Mouse (Mus musculus): ENCODE results near the gene Ing1. TPM values are rescaled to one million over a fixed set of nuclear protein-coding genes. Genes with fewer than 3 reads are reported as not detected.
"Not testable (repeated sequence)": the region's sequence is repeated elsewhere in the genome, so short reads cannot be mapped to it uniquely, and the experiment has no call there.

Ing1 gene
- polyA plus RNA-seq, 2 experiments from 2014 or later, result 59.6 to 65.6 TPM

DNA sequence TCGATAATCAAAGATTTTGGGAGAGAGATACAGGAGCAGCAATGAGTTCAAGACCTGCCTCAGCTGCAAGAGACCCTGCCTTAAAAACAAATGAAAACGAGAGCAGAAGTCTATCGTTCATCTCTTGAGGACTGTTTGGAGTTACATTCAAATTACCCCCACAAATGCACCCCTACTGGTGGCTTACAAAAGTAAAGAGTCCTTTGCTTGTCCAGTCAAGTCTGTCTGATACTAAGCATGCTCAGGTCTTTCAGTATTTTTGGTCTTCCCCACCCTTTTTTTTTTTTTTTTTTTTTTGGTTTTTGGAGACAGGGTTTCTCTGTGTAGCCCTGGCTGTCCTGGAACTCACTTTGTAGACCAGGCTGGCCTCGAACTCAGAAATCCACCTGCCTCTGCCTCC is 3.9 kb upstream of the Ing1 start:
- ATAC-seq, result not testable (repeated sequence)

DNA sequence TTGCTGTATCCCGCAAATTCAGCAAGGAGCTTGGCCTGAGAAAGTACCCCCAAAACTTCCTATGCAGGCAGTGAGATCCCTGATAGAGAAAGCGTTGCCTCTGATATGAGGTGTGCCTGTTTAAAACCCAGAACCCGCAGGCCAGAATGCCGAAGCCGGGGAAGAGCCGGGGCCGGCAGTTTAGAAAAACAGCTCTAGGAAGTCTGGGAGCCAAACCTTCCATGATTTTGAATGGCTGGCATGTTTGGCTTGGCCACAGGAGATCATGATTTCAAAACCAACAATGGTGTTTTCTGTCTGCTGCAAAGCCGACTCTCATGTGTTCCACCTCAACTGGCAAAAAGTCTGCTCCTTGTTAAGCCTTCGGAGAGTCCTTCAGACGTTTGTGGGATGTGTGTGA is 3.0 kb upstream of the Ing1 start:
- ATAC-seq, result no peak

DNA sequence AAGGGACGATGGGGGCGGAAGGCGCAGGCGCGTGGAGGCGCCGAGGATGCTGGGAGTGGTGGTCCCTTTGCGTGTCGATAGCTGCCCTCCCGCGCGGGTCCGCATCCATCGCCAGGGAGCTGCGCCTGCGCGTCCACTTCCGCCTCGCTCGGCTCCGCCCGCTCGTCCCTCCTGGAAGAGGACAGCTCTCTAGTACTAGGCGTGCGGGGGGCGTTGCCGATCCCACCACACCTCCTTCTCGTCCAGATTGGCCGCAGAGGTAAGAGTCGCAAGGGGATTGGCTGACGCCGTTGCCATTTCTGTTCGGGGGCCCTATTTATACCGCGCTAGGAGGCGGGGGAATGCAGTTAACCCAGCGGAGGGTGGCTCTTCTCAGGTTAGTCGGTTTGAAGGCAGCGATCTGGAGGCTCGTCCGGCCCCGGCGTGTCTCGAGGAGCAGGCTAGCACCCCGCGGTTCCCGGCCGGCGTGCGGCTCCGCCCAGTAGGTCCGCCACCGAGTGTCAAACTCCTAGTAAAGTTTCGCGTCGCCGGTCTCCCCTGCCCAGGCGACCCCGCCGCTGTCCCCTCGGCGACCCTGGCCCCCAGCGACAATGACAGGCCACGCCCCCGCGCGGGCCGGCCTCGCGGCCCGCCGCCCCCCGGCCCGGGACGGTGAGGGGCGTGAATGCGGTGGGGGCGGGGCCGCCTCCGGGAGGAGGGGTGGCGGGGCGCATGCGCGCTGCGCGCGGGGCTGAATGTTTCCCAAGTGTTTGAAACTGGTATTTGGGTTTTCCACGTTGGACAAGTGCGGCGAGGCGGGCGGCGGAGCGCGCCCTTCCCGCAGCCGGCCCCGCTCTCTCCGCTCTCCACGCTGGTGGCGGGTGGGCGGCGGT is 585 bp downstream of the Ing1 start:
- ATAC-seq, result peak; percentile 64

DNA sequence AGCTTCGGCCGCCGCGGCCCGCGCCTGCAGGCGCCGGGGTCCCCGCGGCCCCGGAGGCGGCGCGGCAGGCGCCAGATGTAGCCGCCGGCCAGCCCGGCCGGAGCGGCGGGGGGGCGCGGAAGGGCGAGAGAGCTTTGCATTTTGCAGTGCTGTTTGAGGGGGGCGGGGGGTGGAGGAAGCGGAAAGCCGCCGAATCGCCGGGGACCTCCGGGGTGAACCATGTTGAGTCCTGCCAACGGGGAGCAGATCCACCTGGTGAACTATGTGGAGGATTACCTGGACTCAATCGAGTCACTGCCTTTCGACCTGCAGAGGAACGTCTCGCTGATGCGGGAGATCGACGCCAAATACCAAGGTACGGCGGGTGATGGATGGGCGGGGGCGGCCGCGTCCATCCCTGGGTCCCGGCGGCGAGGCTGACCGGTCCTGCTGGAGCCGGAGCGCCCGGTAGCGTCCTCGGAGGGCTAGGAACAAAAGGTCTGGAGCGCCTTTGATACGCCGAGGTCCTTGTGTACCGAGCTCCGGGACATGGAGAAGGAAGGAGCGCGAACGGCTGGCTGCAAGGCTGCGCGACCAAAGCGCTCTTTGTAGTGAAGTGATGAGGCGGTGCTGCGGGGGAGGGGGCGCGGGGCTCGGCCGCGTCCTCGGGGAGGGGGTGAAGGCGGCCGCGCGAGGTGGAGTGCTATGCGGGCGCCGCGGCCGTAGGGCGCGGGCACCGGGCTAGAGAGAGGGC is 1.5 kb downstream of the Ing1 start:
- no peak for ATAC-seq

DNA sequence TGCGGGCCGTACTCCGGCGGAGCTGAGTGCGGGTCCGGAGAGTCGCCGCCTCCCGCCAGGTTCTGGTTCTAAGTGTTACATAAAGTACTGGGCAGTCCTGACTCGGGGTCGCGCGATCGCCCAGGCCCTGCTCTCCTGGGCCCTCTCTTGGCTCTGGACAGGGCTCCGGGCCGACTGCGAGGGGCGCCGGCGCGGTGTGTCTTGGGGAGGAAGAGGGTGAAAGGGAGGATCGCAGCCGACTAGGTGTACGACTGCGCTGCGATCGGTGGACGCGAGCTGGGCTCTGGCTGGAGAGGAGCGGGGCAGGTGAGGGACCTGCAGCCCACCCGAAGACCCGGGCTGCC is 2.0 kb downstream of the Ing1 start:
- ATAC-seq, result no peak

DNA sequence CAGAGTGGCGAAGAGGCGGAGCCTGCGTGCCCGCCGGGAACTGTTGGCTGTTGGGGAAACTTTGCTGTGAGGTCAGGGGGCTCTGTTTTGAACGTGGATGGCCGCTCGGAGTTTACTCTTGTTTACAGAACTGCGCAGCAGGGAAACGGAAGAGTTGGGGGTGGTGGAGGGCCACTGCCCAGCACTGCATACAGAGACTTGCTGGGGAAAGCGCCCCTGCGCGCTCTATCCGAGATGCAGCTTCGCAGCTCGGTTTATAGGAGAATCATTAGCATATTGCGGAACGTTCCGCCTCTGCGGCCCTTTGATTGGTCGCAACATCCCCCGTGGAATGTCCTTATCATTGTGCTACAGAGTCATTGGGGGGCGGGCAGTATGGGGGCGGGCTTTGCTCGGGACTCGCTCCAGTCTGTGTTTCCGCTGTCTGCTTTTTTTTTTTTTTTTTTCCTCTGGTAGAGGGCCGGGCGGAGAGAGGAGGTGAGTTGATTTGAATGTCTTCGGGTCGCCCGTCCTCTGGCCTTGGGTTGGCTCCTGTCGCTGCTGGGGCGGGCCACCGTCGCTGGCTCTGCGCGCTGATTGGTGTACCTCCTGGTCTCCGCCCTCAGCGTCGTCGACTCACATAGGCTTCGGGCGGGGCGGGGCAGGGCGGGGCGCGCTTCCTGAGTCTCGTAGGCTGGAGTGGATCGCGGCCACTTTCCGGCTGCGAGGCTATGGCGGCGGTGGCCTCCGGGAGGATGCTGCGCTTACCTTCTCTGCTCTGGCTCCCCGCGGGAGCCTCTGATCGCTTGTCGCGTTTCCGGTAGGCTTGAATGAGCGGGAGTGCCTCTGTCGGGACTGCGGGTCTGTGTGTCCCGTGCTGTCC is 2.6 kb downstream of the Ing1 start:
- ATAC-seq, result peak; percentile 60

DNA sequence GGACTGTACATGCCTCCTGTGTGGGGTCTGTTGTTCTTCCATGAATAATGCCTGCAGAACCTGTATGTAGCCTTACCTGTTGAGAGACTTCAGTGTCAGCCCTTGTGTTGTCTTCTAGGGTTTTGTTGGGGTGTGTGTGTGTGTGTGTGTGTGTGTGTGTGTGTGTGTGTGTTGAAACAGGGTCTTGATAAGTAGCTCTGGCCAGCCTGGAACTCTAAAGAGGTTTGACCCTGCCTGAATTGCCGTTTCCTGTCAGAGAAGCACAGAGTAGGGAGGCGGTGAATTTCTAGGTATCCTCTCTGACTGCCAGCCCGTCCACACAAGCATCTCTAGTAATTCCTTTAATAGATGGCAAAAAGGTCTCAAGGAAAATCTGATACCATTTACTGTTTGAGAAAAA is 4.1 kb downstream of the Ing1 start:
- ATAC-seq, result no peak

DNA sequence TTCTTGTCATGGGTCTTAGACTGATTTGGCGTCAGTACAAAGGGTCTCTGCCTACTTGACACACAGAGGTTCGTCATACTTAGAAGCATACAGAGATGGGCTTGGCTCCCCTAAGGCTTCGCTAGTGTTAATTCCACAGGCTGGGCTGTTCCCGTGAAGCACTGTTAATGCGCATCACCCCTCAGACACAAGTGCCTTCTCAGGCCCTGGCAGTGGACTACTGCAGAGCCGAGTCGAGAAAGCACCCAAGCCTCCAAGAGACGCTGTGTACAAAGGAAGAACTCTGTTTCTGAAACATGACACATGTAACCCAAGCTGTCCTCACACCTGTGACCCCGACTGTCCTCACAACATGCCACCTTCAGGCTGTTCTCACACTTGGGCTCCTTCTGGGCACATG is 4.8 kb downstream of the Ing1 start:
- no peak for ATAC-seq

DNA sequence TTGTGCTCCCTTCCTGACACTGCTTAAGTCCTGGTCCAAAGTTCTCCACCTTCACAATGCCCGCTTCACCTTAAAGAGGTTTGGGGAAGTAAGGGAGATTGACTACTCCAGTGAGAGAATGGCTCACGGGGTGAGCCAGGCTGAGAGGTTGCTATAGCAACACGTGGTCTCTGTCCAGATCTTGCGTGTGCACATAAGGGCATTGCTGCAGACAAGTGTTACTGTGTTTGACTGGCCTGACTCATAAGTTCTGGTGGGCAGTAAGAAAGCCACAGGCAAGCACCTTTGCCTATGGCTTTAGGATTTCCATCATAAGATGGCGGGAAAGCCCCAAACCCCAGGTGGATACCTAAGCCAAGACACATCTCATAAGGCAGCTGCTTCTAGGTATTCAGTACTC is 8.9 kb downstream of the Ing1 start:
- no peak for ATAC-seq

DNA sequence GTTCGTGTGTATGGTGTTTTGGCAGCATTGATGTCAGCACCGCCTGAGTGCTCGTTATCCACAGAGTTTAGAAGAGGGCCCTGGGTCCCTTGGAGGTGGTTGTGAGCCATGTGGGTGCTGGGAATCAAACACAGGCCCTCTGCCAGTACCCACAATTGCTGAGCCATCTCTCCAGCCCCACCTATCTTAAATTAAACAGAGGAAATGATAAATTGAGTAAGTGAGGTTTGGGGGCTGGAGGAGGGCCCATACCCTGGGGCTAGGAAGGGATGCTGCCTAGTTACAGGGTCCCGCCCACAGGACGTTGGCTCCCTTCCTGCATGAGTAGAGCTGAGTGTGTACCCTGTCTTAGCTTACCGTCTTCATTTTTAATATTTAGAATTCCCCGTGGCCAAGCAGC is 9.3 kb downstream of the Ing1 start:
- no peak for ATAC-seq

DNA sequence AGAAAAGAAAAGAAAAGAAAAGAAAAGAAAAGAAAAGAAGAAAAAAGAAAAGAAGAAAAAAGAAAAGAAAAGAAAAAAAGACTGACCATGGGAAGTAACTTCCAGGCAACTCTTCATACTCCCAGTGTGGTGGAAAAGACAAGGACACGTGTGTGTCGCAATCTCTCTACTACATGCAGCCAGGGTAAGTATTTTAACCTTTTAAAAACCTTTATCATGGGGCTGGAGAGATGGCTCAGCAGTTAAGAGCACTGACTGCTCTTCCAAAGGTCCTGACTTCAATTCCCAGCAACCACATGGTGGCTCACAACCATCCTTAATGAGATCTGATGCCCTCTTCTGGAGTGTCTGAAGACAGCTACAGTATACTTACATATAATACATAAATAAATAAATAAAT is 12.8 kb downstream of the Ing1 start:
- ATAC-seq, result not testable (repeated sequence)

DNA sequence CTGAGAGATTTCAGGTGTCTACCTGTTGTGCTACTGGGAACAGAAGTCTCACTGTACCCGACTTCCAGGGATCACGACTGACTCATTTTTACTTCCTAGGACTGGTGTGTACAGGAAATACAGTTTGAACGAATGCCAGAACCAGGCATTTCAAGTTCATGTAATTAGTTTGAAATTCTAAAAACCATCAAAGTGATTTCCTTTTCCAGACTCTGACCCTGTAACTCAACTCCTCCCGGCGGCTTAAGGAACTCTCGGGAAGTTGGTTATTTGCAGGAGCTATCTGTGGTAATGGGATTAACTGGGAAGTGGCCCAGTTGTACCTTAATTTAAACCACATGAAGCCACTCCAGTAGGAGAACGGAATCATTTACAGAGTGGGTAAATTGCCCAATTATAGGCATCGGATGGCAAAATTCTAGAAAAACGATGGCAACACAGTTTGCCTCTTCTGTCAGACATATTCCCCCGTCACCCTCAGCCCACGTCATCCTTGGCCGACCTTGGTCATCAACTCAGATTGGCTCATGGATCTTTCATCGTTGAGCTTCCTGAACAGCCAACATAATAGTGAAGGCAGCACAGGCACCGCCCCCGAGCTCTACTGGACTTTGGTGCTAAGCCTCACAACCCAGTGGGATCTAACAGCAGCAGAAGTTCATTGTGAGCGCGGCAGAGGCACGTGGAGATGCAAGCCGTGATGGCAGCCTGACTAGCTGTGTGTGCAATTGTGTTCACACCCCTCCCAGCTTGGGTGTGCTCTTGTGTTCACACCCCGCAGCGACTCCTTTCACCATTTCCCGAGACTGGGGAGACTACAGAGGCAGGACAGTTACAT is 14.1 kb downstream of the Ing1 start:
- no peak for ATAC-seq

DNA sequence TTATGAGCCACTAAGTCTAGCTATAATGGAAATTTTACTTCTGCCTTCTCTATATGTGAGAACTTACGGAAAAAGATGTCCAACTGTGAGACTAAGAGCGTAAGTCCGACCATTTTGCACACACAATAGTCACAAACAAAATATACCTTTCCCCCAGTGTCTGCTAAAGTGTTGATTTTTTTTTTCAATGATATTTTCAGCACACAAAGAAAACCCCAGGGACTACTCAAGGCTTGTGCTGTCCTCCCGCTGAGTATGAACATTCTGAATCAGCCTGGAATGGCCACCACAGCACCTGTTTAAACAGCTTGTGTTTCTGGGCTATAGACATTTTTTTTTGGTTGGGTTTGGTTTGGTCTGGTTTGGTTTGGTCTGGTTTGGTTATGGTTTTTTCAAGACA is 15.4 kb downstream of the Ing1 start:
- ATAC-seq, result no peak

DNA sequence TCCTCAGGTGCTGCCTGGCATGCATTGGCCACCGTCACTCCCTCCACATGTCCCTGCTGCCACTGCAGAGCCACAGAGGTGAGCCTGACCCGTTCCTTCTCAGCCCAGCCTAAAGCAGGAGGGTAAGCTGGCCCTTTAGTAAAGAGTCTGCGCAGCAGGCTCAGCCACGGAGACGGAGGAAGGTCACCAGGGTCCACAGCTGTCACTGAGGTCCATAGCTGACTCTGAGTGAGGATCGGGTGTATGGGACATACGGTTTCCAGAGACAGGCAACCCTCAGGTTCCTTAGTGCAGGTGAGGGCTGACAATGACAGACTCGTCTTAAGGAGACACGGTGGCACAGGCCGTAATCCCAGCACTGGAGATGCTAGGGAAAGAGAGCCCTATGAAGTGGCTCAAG is 16.6 kb downstream of the Ing1 start:
- ATAC-seq, result no peak

DNA sequence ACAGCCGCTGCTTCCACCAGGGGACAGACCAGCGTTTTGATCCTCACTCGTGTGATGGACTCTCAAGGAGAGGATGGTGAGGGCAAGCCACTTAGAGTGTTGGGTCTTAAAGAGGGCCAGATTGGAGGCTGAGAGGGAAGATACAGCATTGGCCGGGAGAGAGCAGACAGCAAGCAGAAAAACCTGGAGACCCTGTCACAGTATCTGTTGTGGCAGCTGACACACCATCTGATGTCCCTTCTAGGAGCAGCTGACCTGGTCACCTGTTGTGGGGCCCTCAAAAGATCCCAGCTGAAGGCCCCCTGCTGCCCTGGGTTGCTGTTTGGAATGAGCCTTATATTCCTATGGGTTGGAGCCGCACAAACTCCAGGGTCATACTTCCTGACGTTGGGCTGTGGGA is 17.1 kb downstream of the Ing1 start:
- no peak for ATAC-seq

DNA sequence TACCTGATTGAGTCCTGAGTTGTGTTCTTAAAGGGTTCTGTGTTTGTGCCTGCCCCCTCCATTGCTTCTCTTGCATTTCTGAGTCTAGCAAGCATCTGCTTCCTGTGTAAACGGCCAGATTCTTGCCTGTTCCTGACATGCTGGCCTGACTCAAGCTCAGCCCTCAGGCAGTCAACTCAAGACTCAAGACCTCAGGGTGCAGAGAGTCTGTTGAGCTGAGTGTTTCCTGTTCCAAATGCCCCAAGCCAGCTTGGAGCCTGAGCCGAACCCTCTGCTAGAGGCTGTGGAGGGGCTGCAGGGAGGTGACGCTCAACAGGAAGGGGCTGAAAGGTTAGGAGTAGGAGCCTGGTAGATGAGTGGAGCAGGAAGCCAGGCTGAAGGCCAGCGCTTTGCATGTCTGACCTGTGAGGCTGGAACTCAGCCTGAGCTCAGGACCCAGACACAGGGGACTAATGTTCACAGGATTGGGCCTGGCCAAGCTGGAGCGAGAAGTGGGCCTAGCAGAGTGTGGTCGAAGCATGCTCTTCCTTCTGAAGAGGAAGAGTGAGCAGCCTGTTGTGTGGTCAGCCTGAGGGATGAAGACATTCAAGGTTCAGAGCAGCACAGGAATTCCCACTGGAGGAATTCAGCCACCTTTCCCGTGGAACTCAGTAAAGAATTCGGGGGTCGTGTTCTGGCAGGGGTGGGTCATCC is 19.7 kb downstream of the Ing1 start:
- ATAC-seq, result no peak

DNA sequence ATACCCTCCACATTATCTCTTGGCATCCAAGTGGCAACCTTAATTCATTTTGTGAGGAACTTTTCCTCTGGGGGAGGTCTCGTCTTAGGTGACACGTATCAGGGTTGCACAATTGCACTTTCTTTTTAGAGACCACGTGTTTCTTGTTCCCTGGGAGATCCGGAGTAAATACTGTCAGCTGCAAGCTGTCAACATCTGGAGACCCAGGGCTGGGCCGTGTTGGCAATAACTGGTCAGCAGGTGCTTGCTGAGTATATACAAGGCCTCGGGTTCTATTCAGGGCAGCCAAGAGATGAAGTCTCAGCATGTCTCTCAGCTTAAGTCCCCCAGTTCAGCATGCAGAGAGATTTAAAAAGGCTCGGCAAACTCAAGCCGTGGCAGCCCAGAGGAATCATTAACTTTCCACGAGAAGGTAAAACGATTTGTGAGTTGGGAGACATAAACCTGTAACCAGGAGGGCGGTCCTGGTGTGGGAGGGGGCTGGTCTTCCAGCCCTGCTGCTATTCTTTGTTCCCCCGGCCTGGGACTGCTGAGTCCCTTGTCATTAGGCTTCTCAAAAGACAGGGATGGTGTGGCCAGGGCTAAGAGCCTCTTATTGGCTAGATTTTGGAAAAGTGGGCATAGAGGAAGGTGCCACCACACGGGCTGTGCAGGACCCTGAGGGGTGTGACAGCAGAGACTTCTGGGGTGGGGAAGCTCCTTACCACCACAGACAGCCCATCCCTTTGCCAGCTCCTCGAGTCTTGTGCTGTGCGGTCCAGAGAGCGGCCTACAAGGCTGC is 20.4 kb downstream of the Ing1 start:
- ATAC-seq, result no peak

DNA sequence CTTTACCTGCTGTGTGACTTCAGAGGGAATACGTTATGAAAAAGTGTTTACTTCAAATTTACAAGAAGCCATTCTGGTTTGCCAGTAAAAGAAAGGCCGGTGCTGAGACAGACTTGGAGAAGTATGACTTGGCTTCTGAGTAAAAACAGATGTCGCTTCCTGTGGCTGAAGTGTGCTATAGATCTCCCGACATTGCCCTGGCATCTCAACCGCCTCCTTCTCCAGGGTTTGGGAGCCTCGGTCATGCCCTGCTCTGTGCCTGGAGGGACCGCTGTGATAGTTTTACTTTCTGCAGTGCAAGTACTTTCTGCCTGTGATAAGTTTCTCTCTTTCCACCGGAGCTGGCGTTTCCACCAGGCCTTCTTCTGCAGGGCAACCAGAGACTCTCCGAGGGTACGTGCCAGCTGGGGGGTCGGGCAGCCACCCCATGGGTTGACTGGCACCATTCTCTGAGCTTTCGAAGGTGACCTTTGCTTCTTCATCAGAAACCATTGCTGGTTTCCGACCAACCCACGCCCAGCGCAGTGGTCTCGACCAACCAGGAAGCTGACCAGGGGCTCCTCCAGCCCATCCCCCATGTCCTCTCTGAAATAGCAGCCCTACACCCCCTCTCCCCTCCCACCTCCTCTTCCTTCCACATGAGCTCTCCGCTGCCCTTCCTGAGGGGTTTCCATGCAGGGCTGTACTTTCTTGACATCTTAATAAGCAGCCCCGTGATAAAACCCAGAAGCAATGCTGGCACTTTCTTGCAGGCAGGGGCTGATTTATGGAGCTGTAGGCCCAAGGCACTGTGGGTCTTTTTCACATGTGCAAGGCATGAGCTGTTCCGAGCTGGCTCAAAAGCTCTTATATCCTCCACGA is 30.4 kb downstream of the Ing1 start:
- no peak for ATAC-seq

DNA sequence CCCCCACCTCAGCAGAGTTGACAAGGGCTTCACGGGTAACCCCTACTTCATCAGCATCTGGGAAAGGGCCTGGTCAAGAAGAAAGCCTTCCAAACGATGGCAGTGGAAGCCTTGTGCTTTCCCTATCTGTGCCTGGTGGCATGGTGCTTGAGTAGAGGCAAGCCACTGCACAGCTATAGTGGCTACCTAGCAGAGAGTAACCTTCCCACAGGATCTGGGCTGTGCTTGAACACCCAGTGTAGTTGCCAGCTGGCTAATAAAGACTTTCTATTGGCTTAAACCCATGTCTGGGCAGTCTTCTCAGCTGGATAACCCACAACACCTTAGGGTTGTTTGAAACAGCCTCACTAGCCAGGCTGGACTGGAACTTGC is 31.0 kb downstream of the Ing1 start:
- ATAC-seq, result no peak

DNA sequence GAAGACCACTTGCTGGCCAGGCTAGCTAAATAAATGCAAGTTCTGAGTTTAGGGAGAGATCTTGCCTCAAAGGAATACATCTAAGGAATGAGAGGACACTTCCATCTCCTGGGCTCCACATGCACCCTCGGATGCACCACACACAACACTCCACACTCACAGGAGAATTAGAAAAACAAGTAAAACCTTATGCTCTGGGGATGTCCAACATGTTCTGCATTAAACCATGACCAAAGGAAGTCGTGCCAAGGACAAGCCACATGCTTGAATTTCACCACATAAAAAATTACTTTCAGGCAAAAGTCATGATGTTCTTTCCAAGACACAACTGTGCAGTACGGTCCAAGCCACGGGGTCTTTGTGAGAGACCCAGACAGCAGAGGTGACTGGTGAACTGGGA is 36.5 kb downstream of the Ing1 start:
- no peak for ATAC-seq

Data from activated CD4-positive, CD25-positive, alpha-beta regulatory T cell, adult 4 months (primary cell).